Mouse (Mus musculus): ENCODE data around the gene Stk39.

Stk39 gene

GRCm38 (mm10) chr2:68349593-68350383 is 122.3 kb downstream of the Stk39 start:
- DNase-seq (ENCODE audit: low read depth in 1 of 2, low spot score in 2 of 2) = no peak

GRCm38 (mm10) chr2:68348966-68349365 is 123.1 kb downstream of the Stk39 start:
- DNase-seq (ENCODE audit: low read depth in 1 of 2, low spot score in 2 of 2) = no peak

- no peak for DNase-seq (ENCODE audit: low read depth in 1 of 2, low spot score in 2 of 2)
These were observed 125.3 kb downstream of the Stk39 start for GRCm38 (mm10) chr2:68346606-68347237.

- no peak for DNase-seq (ENCODE audit: low read depth in 1 of 2, low spot score in 2 of 2)
These were observed 126.8 kb downstream of the Stk39 start for GRCm38 (mm10) chr2:68345269-68345668.

- no peak for DNase-seq (ENCODE audit: low read depth in 1 of 2, low spot score in 2 of 2)
These were observed 128.3 kb downstream of the Stk39 start for GRCm38 (mm10) chr2:68343751-68344150.

- DNase-seq (ENCODE audit: low read depth in 1 of 2, low spot score in 2 of 2) = no peak
These were observed 129.9 kb downstream of the Stk39 start for GRCm38 (mm10) chr2:68342122-68342646.

GRCm38 (mm10) chr2:68336913-68337312 is 135.2 kb downstream of the Stk39 start:
- DNase-seq (ENCODE audit: low read depth in 1 of 2, low spot score in 2 of 2) = no peak

GRCm38 (mm10) chr2:68334945-68335344 is 137.1 kb downstream of the Stk39 start:
- no peak for DNase-seq (ENCODE audit: low read depth in 1 of 2, low spot score in 2 of 2)

- DNase-seq (ENCODE audit: low read depth in 1 of 2, low spot score in 2 of 2) = no peak
These were observed 146.8 kb downstream of the Stk39 start for GRCm38 (mm10) chr2:68325306-68325705.

GRCm38 (mm10) chr2:68321230-68321629 is 150.8 kb downstream of the Stk39 start:
- no peak for DNase-seq (ENCODE audit: low read depth in 1 of 2, low spot score in 2 of 2)

GRCm38 (mm10) chr2:68320670-68321069 is 151.4 kb downstream of the Stk39 start:
- DNase-seq (ENCODE audit: low read depth in 1 of 2, low spot score in 2 of 2) = no peak

- no peak for DNase-seq (ENCODE audit: low read depth in 1 of 2, low spot score in 2 of 2)
These were observed 153.6 kb downstream of the Stk39 start for GRCm38 (mm10) chr2:68318452-68318851.

GRCm38 (mm10) chr2:68317895-68318294 is 154.2 kb downstream of the Stk39 start:
- DNase-seq (ENCODE audit: low read depth in 1 of 2, low spot score in 2 of 2) = no peak

- DNase-seq (ENCODE audit: low read depth in 1 of 2, low spot score in 2 of 2) = no peak
These were observed 154.6 kb downstream of the Stk39 start for GRCm38 (mm10) chr2:68317452-68317851.

- DNase-seq (ENCODE audit: low read depth in 1 of 2, low spot score in 2 of 2) = no peak
These were observed 156.8 kb downstream of the Stk39 start for GRCm38 (mm10) chr2:68315258-68315657.

- DNase-seq (ENCODE audit: low read depth in 1 of 2, low spot score in 2 of 2) = no peak
These were observed 161.9 kb downstream of the Stk39 start for GRCm38 (mm10) chr2:68310121-68310520.

- no peak for DNase-seq (ENCODE audit: low read depth in 1 of 2, low spot score in 2 of 2)
These were observed 165.5 kb downstream of the Stk39 start for GRCm38 (mm10) chr2:68306519-68306918.

GRCm38 (mm10) chr2:68304771-68305460 is 167.2 kb downstream of the Stk39 start:
- no peak for DNase-seq (ENCODE audit: low read depth in 1 of 2, low spot score in 2 of 2)

GRCm38 (mm10) chr2:68301811-68302542 is 170.1 kb downstream of the Stk39 start:
- DNase-seq (ENCODE audit: low read depth in 1 of 2, low spot score in 2 of 2) = no peak

- no peak for DNase-seq (ENCODE audit: low read depth in 1 of 2, low spot score in 2 of 2)
These were observed 173.7 kb downstream of the Stk39 start for GRCm38 (mm10) chr2:68298356-68298755.

- no peak for DNase-seq (ENCODE audit: low read depth in 1 of 2, low spot score in 2 of 2)
These were observed 174.1 kb downstream of the Stk39 start for GRCm38 (mm10) chr2:68297955-68298354.
